Mouse (Mus musculus) urinary bladder, postnatal 14 days (tissue): ENCODE data around the gene Rev1.
"Not testable (repeated sequence)": the region's sequence is repeated elsewhere in the genome, so short reads cannot be mapped to it uniquely, and the experiment has no call there.

ENCODE experiments used
- DNase-seq: peaks from one replicate; pipeline ENCODE4 v3.0.0; 2021; ENCODE audit warnings: low spot score

The Rev1 gene

GRCm38 (mm10) chr1:38067276-38067675 is 62.3 kb downstream of the Rev1 start:
- DNase-seq, result no peak

DNA sequence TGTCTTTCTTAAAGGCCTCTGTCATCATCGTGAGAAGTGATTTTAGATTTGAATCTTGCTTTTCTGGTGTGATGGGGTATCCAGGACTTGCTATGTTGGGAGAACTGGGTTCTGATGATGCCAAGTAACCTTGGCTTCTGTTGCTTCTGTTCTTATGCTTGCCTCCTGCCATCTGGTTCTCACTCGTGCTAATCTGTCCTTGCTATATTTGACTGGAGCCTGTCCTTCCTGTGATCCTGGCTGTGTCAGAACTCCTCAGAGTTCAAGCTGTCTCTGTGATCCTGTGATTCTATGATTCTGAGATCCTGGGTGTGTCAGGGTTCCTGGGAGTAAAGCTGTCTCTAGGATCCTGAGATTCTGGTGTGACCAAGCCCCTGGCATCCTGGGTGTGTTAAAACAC is 67.4 kb downstream of the Rev1 start:
- not testable (repeated sequence) for DNase-seq

DNA sequence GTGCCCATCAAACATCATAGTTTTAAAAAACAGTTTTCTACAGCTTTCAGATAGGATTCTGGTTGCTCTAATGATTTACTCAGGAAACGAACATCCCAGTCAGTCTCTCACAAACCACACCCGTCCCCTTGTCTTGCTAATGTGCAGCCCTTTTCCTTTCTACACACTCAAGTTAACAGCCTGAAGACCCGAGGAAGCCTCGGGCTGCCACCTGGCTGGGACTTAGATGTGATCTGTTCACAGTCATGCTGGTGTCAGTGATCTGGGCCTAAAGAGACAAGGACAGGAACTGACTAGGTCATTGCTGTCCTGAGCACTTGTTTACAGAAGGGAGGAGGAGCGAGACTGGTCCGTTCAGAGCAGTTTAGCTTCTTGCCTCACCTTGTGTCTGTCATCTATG is 71.2 kb downstream of the Rev1 start:
- no peak for DNase-seq

DNA sequence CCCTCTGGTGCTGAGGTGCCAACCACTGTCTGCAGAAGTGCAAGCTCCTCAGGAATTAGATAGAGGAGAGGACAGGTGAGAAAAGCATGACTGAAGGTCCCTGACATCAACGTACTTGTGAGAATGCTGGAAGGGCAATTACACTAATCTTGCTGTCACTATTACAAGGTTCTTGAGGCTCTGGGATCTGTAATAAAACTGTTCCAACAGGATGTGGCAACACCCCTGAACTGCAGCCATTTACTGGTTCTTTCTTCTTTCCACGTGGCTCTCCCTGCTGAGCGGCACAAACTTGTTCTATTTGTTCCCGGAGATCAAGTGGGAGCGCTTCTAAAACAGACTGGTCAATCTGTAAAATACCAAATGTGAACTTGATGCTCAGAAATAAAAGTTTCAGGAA is 74.4 kb downstream of the Rev1 start:
- DNase-seq, result no peak

GRCm38 (mm10) chr1:38049562-38049961 is 80.0 kb downstream of the Rev1 start:
- no peak for DNase-seq

- DNase-seq, result no peak
Observed at GRCm38 (mm10) chr1:38048121-38048520, 81.5 kb downstream of the Rev1 start.

DNA sequence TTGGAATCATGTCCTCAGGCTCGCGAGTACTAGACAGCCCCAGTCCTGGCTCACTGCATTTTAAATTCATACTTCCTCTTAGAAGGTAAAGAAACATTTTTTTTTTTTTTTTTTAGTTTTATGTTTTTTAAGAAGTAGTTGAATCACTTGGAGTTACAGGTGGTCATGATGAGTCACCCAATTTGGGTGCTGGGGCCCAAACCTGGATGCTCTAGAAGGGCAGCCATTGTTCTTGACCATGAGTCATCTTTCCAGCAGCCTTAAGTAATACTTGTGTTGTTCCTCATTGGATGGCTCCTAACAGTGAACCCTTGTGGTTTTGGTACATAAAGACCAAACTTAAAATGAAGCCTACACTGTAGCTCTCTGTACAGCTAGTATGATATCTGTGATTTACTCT is 90.7 kb downstream of the Rev1 start:
- DNase-seq, result no peak

DNA sequence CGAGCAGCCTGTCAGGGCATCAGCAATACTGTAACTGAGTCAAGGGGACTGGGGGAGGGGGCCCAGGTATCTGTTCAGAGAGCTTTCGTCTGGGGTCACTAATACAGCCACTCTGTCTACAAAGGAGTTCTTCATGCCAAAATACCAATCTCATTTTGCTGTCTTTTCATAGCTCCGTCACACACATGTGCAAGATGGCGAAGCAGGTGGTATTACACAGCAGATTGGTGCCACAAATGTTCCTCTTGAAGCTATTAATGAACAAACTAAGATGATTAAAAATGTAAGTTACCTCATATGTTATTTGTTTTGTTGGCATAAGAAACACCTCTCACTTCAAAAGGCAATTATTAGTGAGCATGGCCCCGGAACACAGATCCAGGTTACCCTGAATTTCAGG is 92.2 kb downstream of the Rev1 start:
- DNase-seq, result no peak

DNA sequence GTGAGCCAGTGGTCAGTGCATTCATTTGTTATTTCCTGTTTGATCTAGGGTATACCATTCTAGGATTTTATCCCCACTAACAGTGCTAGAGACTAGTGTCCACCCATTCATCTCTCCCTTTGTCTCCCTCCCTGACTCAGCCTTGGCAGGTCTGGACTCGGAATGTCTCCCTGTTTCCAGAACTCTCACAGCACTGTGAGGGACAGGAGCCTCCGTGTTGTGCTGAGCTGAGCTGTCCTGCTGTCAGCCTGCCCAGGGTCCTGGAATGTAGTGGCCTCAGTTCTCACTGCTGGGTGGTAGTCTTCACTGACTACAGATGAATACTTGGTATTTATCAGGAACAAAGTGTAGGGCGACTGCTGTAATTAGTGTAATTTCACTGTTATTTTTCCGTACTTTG is 94.1 kb downstream of the Rev1 start:
- no peak for DNase-seq

GRCm38 (mm10) chr1:38031391-38031790 is 98.2 kb downstream of the Rev1 start:
- DNase-seq, result no peak

DNA sequence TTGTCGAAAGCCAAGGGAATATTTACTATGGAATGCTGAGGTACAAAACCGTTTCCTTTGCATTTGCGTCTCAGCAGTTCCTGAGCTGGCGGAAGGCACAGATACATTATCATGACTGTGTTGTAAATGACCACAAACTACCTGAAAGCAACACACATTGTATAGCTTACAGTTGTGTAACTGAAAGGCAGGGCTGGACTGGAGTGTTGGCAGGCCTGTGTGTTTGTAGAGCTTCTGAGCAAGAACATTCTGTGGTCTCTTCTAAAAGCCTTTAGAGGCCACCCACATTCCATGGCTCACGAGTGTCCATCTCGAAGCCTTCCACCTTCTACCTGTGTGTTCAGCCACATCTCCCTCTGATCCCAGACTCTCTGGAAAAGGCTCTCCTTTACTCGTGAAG is 102.3 kb downstream of the Rev1 start:
- no peak for DNase-seq

- DNase-seq, result no peak
Observed at GRCm38 (mm10) chr1:38014551-38015203, 114.9 kb downstream of the Rev1 start.

- no peak for DNase-seq
Observed at GRCm38 (mm10) chr1:38012509-38012908, 117.1 kb downstream of the Rev1 start.

- no peak for DNase-seq
Observed at GRCm38 (mm10) chr1:38012104-38012503, 117.5 kb downstream of the Rev1 start.

DNA sequence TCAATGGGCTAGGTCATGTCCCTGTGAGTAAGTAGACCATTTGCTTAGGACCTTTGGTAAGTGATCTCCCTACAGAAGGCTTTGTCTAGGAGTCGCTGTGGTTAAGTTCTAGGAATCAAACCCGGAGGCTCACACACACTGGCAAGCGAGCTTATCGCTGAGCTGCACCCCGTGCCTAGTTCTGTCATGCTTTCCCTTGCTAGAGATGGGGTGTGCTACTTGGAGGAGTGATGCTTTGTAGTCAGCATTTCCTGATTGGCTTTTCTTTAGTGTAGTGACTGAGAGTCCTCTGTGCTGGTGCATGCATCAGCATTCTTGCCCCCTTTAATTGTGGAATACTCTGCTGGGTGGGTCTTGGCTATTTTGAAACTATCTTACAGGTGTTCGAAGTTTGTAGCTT is 118.0 kb downstream of the Rev1 start:
- no peak for DNase-seq

- DNase-seq, result no peak
Observed at GRCm38 (mm10) chr1:38006741-38007140, 122.9 kb downstream of the Rev1 start.

DNA sequence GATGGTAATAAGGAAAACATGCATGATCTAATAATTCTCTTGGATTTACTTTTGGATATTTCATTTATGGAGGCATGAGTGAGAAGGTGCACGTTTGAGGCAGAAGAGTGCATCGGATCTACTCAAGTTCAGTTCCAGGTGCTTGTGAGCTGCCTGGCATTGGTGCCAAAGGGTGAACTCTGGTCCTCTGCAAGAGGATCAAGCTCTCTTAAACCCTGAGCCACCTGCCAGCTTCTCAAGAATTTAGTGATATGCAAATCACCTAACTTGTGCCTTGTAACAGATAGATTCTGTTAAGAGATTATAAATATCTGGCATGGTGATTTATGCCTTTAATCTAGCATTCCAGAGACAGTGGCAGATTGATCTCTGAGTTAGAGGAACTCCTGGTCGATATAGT is 126.6 kb downstream of the Rev1 start:
- no peak for DNase-seq
